Mouse (Mus musculus): Measurements from ENCODE around the gene Alpk3. TPM values are rescaled to one million over a fixed set of nuclear protein-coding genes. Genes with fewer than 3 reads are reported as not detected.
"Not testable (repeated sequence)": the region's sequence is repeated elsewhere in the genome, so short reads cannot be mapped to it uniquely, and the experiment has no call there.

Alpk3 gene
- polyA plus RNA-seq, 1 experiment: not detected

DNA sequence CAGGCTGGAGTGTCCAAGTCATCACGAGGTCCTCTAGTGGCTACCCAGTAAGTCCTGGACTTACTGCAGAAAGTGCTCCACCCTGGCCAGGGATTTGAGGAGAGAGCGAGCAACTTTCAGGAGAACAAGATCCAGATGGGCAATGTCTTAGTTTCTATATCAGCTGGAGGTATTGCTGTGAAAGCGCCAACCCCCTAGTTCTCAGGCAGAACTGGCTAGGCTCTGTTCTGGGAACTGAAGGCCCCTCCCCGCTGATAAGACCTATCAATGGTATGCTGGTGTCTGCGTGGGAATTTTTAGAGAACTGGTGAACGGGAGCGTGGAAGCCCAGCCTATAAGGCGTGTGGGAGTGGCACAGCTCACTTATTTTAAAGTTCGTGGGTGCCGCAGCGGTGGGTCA lies 92.4 kb downstream of the Alpk3 start:
- 90% methylated on average over 11 of the region's 11 CpGs for WGBS
- Histone ChIP-seq H3K4me1 (ENCODE audit: control insufficient read depth, insufficient read depth, low read length) (no peaks in the 10 kb centered on the region), H3K4me3 (ENCODE audit: insufficient read depth, low read depth, low read length) (no peak overlapping the region), H3K27ac (ENCODE audit: insufficient read depth, low read depth, low read length) (no peak overlapping the region)
- TF ChIP-seq CTCF (IDR thresholded peaks at IDR 0.05; ENCODE audit: insufficient read depth, low read depth, low read length) (no peak), POLR2A (IDR thresholded peaks at IDR 0.05; ENCODE audit: insufficient read depth, low read depth, low read length) (no peak)

DNA sequence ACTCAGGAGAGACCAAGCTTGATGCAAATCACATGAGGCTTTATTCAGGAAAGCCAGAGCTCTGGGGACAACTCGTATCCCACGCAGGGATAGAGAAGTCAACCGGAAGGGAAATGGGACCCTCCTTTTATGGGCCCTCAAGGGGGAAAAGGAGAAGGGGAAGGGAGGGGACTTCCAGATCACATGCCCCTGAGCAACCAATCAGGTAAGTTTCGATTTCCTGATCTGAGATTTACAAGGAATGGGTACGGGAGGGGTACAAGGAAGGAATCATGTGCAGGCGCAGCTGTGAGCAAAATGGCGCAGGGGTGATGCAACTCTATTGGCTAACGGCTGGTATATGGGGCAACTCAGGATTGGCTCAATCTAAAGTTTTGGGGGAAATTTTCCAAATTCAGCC lies 93.8 kb downstream of the Alpk3 start:
- H3K4me3 ChIP-seq (ENCODE audit: insufficient read depth, low read depth, low read length): no peak overlapping the region
- no peaks in the 10 kb centered on the region for H3K4me1 ChIP-seq (ENCODE audit: control insufficient read depth, insufficient read depth, low read length)
- WGBS: 95% methylated on average over 8 of the region's 8 CpGs
- H3K27ac ChIP-seq (ENCODE audit: insufficient read depth, low read depth, low read length): no peak overlapping the region
- TF ChIP-seq CTCF (IDR thresholded peaks at IDR 0.05; ENCODE audit: insufficient read depth, low read depth, low read length) (no peak), POLR2A (IDR thresholded peaks at IDR 0.05; ENCODE audit: insufficient read depth, low read depth, low read length) (no peak)

DNA sequence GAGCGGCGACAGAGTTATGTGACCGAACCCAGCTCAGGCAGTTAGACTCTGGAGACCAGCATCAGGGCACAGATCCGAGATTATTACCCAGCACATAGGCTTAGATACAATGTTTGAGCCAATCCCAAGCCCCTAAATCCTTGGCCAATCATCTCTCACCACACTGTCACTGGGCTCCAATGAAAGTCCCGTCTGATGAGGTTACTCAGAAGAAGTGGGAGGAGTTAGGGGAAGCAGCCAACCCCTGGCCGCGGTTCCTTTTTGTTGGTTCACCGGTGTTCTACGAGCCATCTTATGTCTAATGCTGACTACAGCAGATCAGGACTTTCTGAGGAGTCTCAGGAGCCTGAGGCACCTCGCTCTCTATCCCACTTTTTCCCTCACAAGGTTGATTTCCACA lies 94.9 kb downstream of the Alpk3 start:
- Histone ChIP-seq H3K27ac (ENCODE audit: insufficient read depth, low read depth, low read length) (no peak overlapping the region), H3K4me1 (ENCODE audit: control insufficient read depth, insufficient read depth, low read length) (no peaks in the 10 kb centered on the region), H3K4me3 (ENCODE audit: insufficient read depth, low read depth, low read length) (no peak overlapping the region)
- TF ChIP-seq POLR2A (IDR thresholded peaks at IDR 0.05; ENCODE audit: insufficient read depth, low read depth, low read length) (no peak), CTCF (IDR thresholded peaks at IDR 0.05; ENCODE audit: insufficient read depth, low read depth, low read length) (no peak)
- WGBS: 91% methylated on average over 10 of the region's 10 CpGs

DNA sequence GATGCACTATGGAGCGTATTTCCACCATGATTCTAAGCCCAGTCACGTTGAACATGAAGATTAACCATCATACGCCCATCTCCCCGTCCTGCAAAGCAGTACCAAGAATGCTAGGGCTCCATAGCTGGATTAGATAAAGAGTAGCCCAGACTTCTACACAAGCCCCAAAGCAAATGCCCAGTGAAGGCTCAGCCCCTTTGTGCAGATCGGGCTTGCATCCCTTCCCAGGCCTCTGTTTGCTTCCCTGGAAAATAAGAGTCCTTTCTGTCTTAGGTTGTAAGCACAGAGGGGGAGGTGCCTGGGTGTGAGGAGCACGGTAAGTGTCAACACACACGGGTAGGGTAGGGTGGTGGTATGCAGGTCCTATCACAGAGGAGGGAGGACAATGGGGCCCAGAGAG lies 95.4 kb downstream of the Alpk3 start:
- 86% methylated on average over 7 of the region's 7 CpGs for WGBS
- Histone ChIP-seq H3K4me1 (ENCODE audit: control insufficient read depth, insufficient read depth, low read length) (no peaks in the 10 kb centered on the region), H3K27ac (ENCODE audit: insufficient read depth, low read depth, low read length) (no peak overlapping the region), H3K4me3 (ENCODE audit: insufficient read depth, low read depth, low read length) (no peak overlapping the region)
- TF ChIP-seq CTCF (IDR thresholded peaks at IDR 0.05; ENCODE audit: insufficient read depth, low read depth, low read length): no peak

DNA sequence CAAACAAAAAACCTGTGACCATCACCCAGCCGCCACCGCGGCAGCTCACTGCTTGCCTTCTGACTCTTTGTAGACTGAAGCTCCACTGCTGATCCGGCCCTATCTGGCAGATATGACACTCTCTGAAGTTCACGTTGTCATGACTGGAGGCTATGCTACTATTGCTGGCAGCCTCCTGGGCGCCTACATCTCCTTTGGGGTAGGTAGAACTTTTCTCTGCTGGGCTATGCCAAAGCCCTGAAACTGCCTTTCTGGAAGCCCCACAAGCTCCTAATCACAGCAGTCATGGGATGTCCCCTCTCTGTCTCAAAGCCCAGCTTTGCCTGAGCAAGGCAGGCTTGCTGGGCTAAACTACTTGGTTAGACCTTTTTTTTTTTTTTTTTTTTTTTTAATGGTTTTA lies 95.9 kb downstream of the Alpk3 start:
- TF ChIP-seq CTCF (IDR thresholded peaks at IDR 0.05; ENCODE audit: insufficient read depth, low read depth, low read length): no peak
- TF ChIP-seq POLR2A (IDR thresholded peaks at IDR 0.05; ENCODE audit: insufficient read depth, low read depth, low read length): no peak
- Histone ChIP-seq H3K27ac (ENCODE audit: insufficient read depth, low read depth, low read length) (no peak overlapping the region), H3K4me3 (ENCODE audit: insufficient read depth, low read depth, low read length) (no peak overlapping the region), H3K4me1 (ENCODE audit: control insufficient read depth, insufficient read depth, low read length) (no peaks in the 10 kb centered on the region)
- 85% methylated on average over 6 of the region's 6 CpGs for WGBS

DNA sequence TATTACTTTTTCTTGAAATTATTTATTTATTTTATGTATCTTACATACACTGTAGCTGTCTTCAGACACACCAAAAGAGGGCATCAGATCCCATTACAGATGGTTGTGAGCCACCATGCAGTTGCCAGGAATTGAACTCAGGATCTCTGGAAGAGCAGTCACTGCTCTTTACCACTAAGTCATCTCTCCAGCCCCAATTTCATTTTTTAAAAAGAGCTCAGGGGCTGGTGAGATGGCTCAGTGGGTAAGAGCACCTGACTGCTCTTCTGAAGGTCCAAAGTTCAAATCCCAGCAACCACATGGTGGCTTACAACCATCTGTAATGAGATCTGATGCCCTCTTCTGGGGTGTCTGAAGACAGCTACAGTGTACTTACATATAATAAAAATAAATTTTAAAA lies 96.8 kb downstream of the Alpk3 start:
- H3K4me3 ChIP-seq (ENCODE audit: insufficient read depth, low read depth, low read length); H3K27ac ChIP-seq (ENCODE audit: insufficient read depth, low read depth, low read length); H3K4me1 ChIP-seq (ENCODE audit: control insufficient read depth, insufficient read depth, low read length): not testable (repeated sequence)

DNA sequence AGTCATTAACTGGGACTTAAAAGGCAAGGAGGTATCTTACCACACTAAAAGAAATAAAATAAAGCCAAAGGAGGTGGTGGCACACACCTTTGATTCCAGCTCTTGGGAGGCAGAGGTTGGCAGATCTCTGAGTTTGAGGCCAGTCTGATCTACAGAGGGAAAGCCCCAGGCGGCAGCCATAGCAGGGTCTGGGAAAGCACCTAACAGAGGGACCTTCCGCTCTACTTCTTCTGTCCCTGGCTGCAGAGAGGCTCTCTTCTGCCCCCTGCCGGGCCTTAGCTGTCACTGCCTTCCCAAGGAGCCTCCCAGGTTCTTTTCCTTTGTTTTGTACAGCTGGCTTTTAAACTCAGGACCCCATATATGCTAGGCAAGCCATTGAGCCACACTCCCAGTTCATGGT lies 97.6 kb downstream of the Alpk3 start:
- Histone ChIP-seq H3K4me3 (ENCODE audit: insufficient read depth, low read depth, low read length) (no peak overlapping the region), H3K4me1 (ENCODE audit: control insufficient read depth, insufficient read depth, low read length) (no peaks in the 10 kb centered on the region), H3K27ac (ENCODE audit: insufficient read depth, low read depth, low read length) (no peak overlapping the region)
- TF ChIP-seq CTCF (IDR thresholded peaks at IDR 0.05; ENCODE audit: insufficient read depth, low read depth, low read length) (peak; percentile 88), POLR2A (IDR thresholded peaks at IDR 0.05; ENCODE audit: insufficient read depth, low read depth, low read length) (no peak)
- 4% methylated on average over 3 of the region's 3 CpGs for WGBS

Other genes starting within 250 kb of the Alpk3 start
- not detected in 2 replicates for gene Iqgap1, start 231.6 kb upstream of the Alpk3 start, polyA plus RNA-seq (2012; ENCODE audit: insufficient read depth, insufficient read length, low replicate concordance, missing spikeins)
- not detected in 2 replicates for gene Zscan2, start 196.7 kb upstream of the Alpk3 start, polyA plus RNA-seq (2012; ENCODE audit: insufficient read depth, insufficient read length, low replicate concordance, missing spikeins)
- not detected in 2 replicates for gene Wdr73, start 156.3 kb upstream of the Alpk3 start, polyA plus RNA-seq (2012; ENCODE audit: insufficient read depth, insufficient read length, low replicate concordance, missing spikeins)
- gene Nmb, start 152.5 kb upstream of the Alpk3 start, polyA plus RNA-seq (2012; ENCODE audit: insufficient read depth, insufficient read length, low replicate concordance, missing spikeins): not detected in 2 replicates
- not detected in 2 replicates for gene Sec11a, start 109.8 kb upstream of the Alpk3 start, polyA plus RNA-seq (2012; ENCODE audit: insufficient read depth, insufficient read length, low replicate concordance, missing spikeins)
- not detected in 2 replicates for gene Zfp592, start 63.9 kb upstream of the Alpk3 start, polyA plus RNA-seq (2012; ENCODE audit: insufficient read depth, insufficient read length, low replicate concordance, missing spikeins)
- not detected in 2 replicates for gene Slc28a1, start 57.2 kb downstream of the Alpk3 start, polyA plus RNA-seq (2012; ENCODE audit: insufficient read depth, insufficient read length, low replicate concordance, missing spikeins)
- not detected in 2 replicates for gene Pde8a, start 156.0 kb downstream of the Alpk3 start, polyA plus RNA-seq (2012; ENCODE audit: insufficient read depth, insufficient read length, low replicate concordance, missing spikeins)